Mouse (Mus musculus): Measurements from ENCODE around the gene Tada2a. TPM values are rescaled to one million over a fixed set of nuclear protein-coding genes. Genes with fewer than 3 reads are reported as not detected.
A peak's percentile ranks its signal among the peaks of the same experiment; 100 is the strongest.

Tada2a gene
- polyA plus RNA-seq, 1 experiment from 2014 or later: 31.6 TPM

GRCm38 (mm10) chr11:84150884-84151283, 21.5 kb upstream of the Tada2a start:
- 61% methylated on average over 2 of the region's 2 CpGs for WGBS

GRCm38 (mm10) chr11:84146081-84146480, 16.7 kb upstream of the Tada2a start:
- Histone ChIP-seq H3K27ac (ENCODE audit: low read length) (no peak overlapping the region), H3K36me3 (ENCODE audit: control insufficient read depth, insufficient read depth, low read length) (no peaks in the 10 kb centered on the region), H3K4me1 (replicated peaks; ENCODE audit: control insufficient read depth, insufficient read depth, low read length) (no peaks in the 10 kb centered on the region), H3K9me3 (ENCODE audit: control insufficient read depth, low read length) (no peaks in the 10 kb centered on the region), H3K9ac (ENCODE audit: low read length) (no peak overlapping the region), H3K4me3 (ENCODE audit: low read length) (no peak overlapping the region), H3K4me2 (ENCODE audit: low read depth, low read length) (no peak overlapping the region), H3K27me3 (ENCODE audit: control insufficient read depth, insufficient read depth, low read depth, low read length) (no peaks in the 10 kb centered on the region)
- no peak for ATAC-seq (ENCODE audit: low read depth)
- 67% methylated on average over 3 of the region's 3 CpGs for WGBS

More at GRCm38 (mm10) chr11:84150884-84151283, 21.5 kb upstream of the Tada2a start:
- no peak overlapping the region for H3K4me3 ChIP-seq (ENCODE audit: low read length)
- no peak overlapping the region for H3K27ac ChIP-seq (ENCODE audit: low read length)
- no peaks in the 10 kb centered on the region for H3K27me3 ChIP-seq (ENCODE audit: control insufficient read depth, insufficient read depth, low read depth, low read length)
- no peak overlapping the region for H3K9ac ChIP-seq (ENCODE audit: low read length)
- H3K4me2 ChIP-seq (ENCODE audit: low read depth, low read length): no peak overlapping the region
- H3K36me3 ChIP-seq (ENCODE audit: control insufficient read depth, insufficient read depth, low read length): no peaks in the 10 kb centered on the region
- no peak for ATAC-seq (ENCODE audit: low read depth)
- no peaks in the 10 kb centered on the region for H3K4me1 ChIP-seq (replicated peaks; ENCODE audit: control insufficient read depth, insufficient read depth, low read length)
- H3K9me3 ChIP-seq (ENCODE audit: control insufficient read depth, low read length): no peaks in the 10 kb centered on the region

- Histone ChIP-seq H3K27me3 (ENCODE audit: control insufficient read depth, insufficient read depth, low read depth, low read length) (no peaks in the 10 kb centered on the region), H3K9ac (ENCODE audit: low read length) (no peak overlapping the region), H3K9me3 (ENCODE audit: control insufficient read depth, low read length) (no peaks in the 10 kb centered on the region), H3K36me3 (ENCODE audit: control insufficient read depth, insufficient read depth, low read length) (no peaks in the 10 kb centered on the region), H3K4me1 (replicated peaks; ENCODE audit: control insufficient read depth, insufficient read depth, low read length) (no peaks in the 10 kb centered on the region), H3K4me2 (ENCODE audit: low read depth, low read length) (no peak overlapping the region), H3K27ac (ENCODE audit: low read length) (no peak overlapping the region), H3K4me3 (ENCODE audit: low read length) (no peak overlapping the region)
- ATAC-seq (ENCODE audit: low read depth): no peak
- WGBS: 65% methylated on average over 10 of the region's 10 CpGs
Measured at GRCm38 (mm10) chr11:84145201-84145798, 15.9 kb upstream of the Tada2a start.

GRCm38 (mm10) chr11:84141752-84142151, 12.4 kb upstream of the Tada2a start:
- Histone ChIP-seq H3K9ac (ENCODE audit: low read length) (no peak overlapping the region), H3K9me3 (ENCODE audit: control insufficient read depth, low read length) (no peaks in the 10 kb centered on the region), H3K4me1 (replicated peaks; ENCODE audit: control insufficient read depth, insufficient read depth, low read length) (no peaks in the 10 kb centered on the region), H3K27me3 (ENCODE audit: control insufficient read depth, insufficient read depth, low read depth, low read length) (no peaks in the 10 kb centered on the region), H3K4me3 (ENCODE audit: low read length) (no peak overlapping the region), H3K36me3 (ENCODE audit: control insufficient read depth, insufficient read depth, low read length) (no peaks in the 10 kb centered on the region), H3K4me2 (ENCODE audit: low read depth, low read length) (no peak overlapping the region), H3K27ac (ENCODE audit: low read length) (no peak overlapping the region)
- 47% methylated on average over 2 of the region's 2 CpGs for WGBS
- ATAC-seq (ENCODE audit: low read depth): no peak

GRCm38 (mm10) chr11:84136453-84136852, 7.1 kb upstream of the Tada2a start:
- Histone ChIP-seq H3K9ac (ENCODE audit: low read length) (no peak overlapping the region), H3K4me1 (replicated peaks; ENCODE audit: control insufficient read depth, insufficient read depth, low read length) (no peaks in the 10 kb centered on the region), H3K36me3 (ENCODE audit: control insufficient read depth, insufficient read depth, low read length) (no peaks in the 10 kb centered on the region), H3K4me3 (ENCODE audit: low read length) (no peak overlapping the region), H3K27ac (ENCODE audit: low read length) (no peak overlapping the region), H3K27me3 (ENCODE audit: control insufficient read depth, insufficient read depth, low read depth, low read length) (no peaks in the 10 kb centered on the region), H3K9me3 (ENCODE audit: control insufficient read depth, low read length) (no peaks in the 10 kb centered on the region), H3K4me2 (ENCODE audit: low read depth, low read length) (no peak overlapping the region)
- WGBS: 82% methylated on average over 3 of the region's 3 CpGs
- ATAC-seq (ENCODE audit: low read depth): no peak

GRCm38 (mm10) chr11:84134331-84134860, 5.0 kb upstream of the Tada2a start:
- Histone ChIP-seq H3K9me3 (ENCODE audit: control insufficient read depth, low read length) (no peaks in the 10 kb centered on the region), H3K4me3 (ENCODE audit: low read length) (no peak overlapping the region), H3K9ac (ENCODE audit: low read length) (no peak overlapping the region), H3K4me2 (ENCODE audit: low read depth, low read length) (no peak overlapping the region), H3K36me3 (ENCODE audit: control insufficient read depth, insufficient read depth, low read length) (no peaks in the 10 kb centered on the region), H3K4me1 (replicated peaks; ENCODE audit: control insufficient read depth, insufficient read depth, low read length) (no peaks in the 10 kb centered on the region), H3K27me3 (ENCODE audit: control insufficient read depth, insufficient read depth, low read depth, low read length) (no peaks in the 10 kb centered on the region), H3K27ac (ENCODE audit: low read length) (no peak overlapping the region)
- no peak for ATAC-seq (ENCODE audit: low read depth)
- 79% methylated on average over 2 of the region's 2 CpGs for WGBS

GRCm38 (mm10) chr11:84129799-84130185, 392 bp upstream of the Tada2a start:
- peak overlapping the region; percentile 89 for H3K9ac ChIP-seq (ENCODE audit: low read length)
- peak overlapping the region; percentile 73 for H3K4me3 ChIP-seq (ENCODE audit: low read length)
- no peaks in the 10 kb centered on the region for H3K9me3 ChIP-seq (ENCODE audit: control insufficient read depth, low read length)
- peaks cover 12% of the 10 kb centered on the region for H3K36me3 ChIP-seq (ENCODE audit: control insufficient read depth, insufficient read depth, low read length)
- H3K4me1 ChIP-seq (replicated peaks; ENCODE audit: control insufficient read depth, insufficient read depth, low read length): peaks cover 6% of the 10 kb centered on the region; the same call in 1 of the 2 replicates
- ATAC-seq (ENCODE audit: low read depth): peak; percentile 9
- no peaks in the 10 kb centered on the region for H3K27me3 ChIP-seq (ENCODE audit: control insufficient read depth, insufficient read depth, low read depth, low read length)
- 3% methylated on average over 11 of the region's 11 CpGs for WGBS
- no peak overlapping the region for H3K27ac ChIP-seq (ENCODE audit: low read length)
- peak overlapping the region; percentile 72 for H3K4me2 ChIP-seq (ENCODE audit: low read depth, low read length)

GRCm38 (mm10) chr11:84127977-84128376, 1.4 kb downstream of the Tada2a start:
- ATAC-seq (ENCODE audit: low read depth): no peak
- no peak overlapping the region for H3K4me3 ChIP-seq (ENCODE audit: low read length)
- no peak overlapping the region for H3K27ac ChIP-seq (ENCODE audit: low read length)
- no peak overlapping the region for H3K4me2 ChIP-seq (ENCODE audit: low read depth, low read length)
- 75% methylated on average over 4 of the region's 4 CpGs for WGBS
- H3K4me1 ChIP-seq (replicated peaks; ENCODE audit: control insufficient read depth, insufficient read depth, low read length): peaks cover 6% of the 10 kb centered on the region; the same call in 1 of the 2 replicates
- no peaks in the 10 kb centered on the region for H3K27me3 ChIP-seq (ENCODE audit: control insufficient read depth, insufficient read depth, low read depth, low read length)
- no peaks in the 10 kb centered on the region for H3K9me3 ChIP-seq (ENCODE audit: control insufficient read depth, low read length)
- H3K36me3 ChIP-seq (ENCODE audit: control insufficient read depth, insufficient read depth, low read length): peaks cover 12% of the 10 kb centered on the region
- no peak overlapping the region for H3K9ac ChIP-seq (ENCODE audit: low read length)

- 62% methylated on average over 12 of the region's 12 CpGs for WGBS
- H3K27me3 ChIP-seq (ENCODE audit: control insufficient read depth, insufficient read depth, low read depth, low read length): no peaks in the 10 kb centered on the region
- H3K27ac ChIP-seq (ENCODE audit: low read length): peak overlapping the region; percentile 64
- no peak overlapping the region for H3K4me2 ChIP-seq (ENCODE audit: low read depth, low read length)
- ATAC-seq (ENCODE audit: low read depth): peak; percentile 28; the same call in 1 of the 2 replicates
- H3K9me3 ChIP-seq (ENCODE audit: control insufficient read depth, low read length): no peaks in the 10 kb centered on the region
- H3K36me3 ChIP-seq (ENCODE audit: control insufficient read depth, insufficient read depth, low read length): peaks cover 30% of the 10 kb centered on the region
- no peak overlapping the region for H3K4me3 ChIP-seq (ENCODE audit: low read length)
- H3K9ac ChIP-seq (ENCODE audit: low read length): no peak overlapping the region
- no peaks in the 10 kb centered on the region for H3K4me1 ChIP-seq (replicated peaks; ENCODE audit: control insufficient read depth, insufficient read depth, low read length)
Measured at GRCm38 (mm10) chr11:84121051-84121956, 8.1 kb downstream of the Tada2a start.
